Mouse (Mus musculus) midbrain, embryonic 11.5 days (tissue): ENCODE results near the gene Arfip2. TPM values are rescaled to one million over a fixed set of nuclear protein-coding genes. Genes with fewer than 3 reads are reported as not detected.
A peak's percentile ranks its signal among the peaks of the same experiment; 100 is the strongest.

Experiments
- ATAC-seq: fragments of 200-750 bp; cut with Nextera tagmentation; 2 replicates; pipeline ENCODE4 v1.8.0; 2017; ENCODE audit warnings: moderate TSS enrichment, moderate library complexity; ENCODE audit not compliant: low FRiP score
- DNase-seq: peaks from one replicate; pipeline ENCODE4 v3.0.0; 2015; ENCODE audit warnings: low spot score; ENCODE audit errors: missing footprints
- H3K27ac ChIP-seq: fragments of 300-500 bp; sonication (generic); 2 replicates; pipeline ENCODE4 v1.5.1; 2014; ENCODE audit warnings: low read depth, low read length
- H3K27me3 ChIP-seq: fragments of 300-500 bp; sonication (generic); 2 replicates; pipeline ENCODE4 v1.6.1; 2014; ENCODE audit warnings: mild to moderate bottlenecking, low read length, moderate library complexity, mixed read lengths; ENCODE audit not compliant: control insufficient read depth, insufficient read depth
- H3K36me3 ChIP-seq: fragments of 300-500 bp; sonication (generic); 2 replicates; pipeline ENCODE4 v1.6.1; 2014; ENCODE audit warnings: mild to moderate bottlenecking, low read length, moderate library complexity, mixed read lengths; ENCODE audit not compliant: control insufficient read depth, insufficient read depth
- H3K4me1 ChIP-seq: fragments of 300-500 bp; sonication (generic); 2 replicates; pipeline ENCODE4 v1.6.1; 2014; ENCODE audit warnings: low read length; ENCODE audit not compliant: control insufficient read depth, insufficient read depth
- H3K4me2 ChIP-seq: fragments of 300-500 bp; sonication (generic); 2 replicates; pipeline ENCODE4 v1.6.1; 2014; ENCODE audit warnings: mild to moderate bottlenecking, moderate library complexity
- H3K4me3 ChIP-seq: fragments of 300-500 bp; sonication (generic); 2 replicates; pipeline ENCODE4 v1.5.1; 2014; ENCODE audit warnings: low read depth, low read length
- H3K9ac ChIP-seq: fragments of 300-500 bp; sonication (generic); 2 replicates; pipeline ENCODE4 v1.6.1; 2014; ENCODE audit warnings: low read length
- H3K9me3 ChIP-seq: fragments of 300-500 bp; sonication (generic); 2 replicates; pipeline ENCODE4 v1.6.1; 2016; ENCODE audit warnings: low read length; ENCODE audit not compliant: control insufficient read depth
- WGBS: fragments of 180-500 bp; shearing (Covaris S2); extraction: QIAGEN DNeasy Blood & Tissue Kit; methylation state at CpG from one replicate; pipeline ENCODE4 v1.1.7; 2014; 5-methylcytosine and 5-hydroxymethylcytosine counted together
- polyA plus RNA-seq: library from polyadenylated mRNA; unstranded; fragments of >200 nt; fragmentation: Nextera tagmentation; extraction: Ambion mirVana; gene quantifications from 2 replicates; pipeline ENCODE4 v1.2.1, GENCODE M21; 2014

Gene Arfip2
- polyA plus RNA-seq, 1 experiment from 2014 or later, result 72.9 TPM

- peak; percentile 51 for DNase-seq
- 15% methylated on average over 7 of the region's 7 CpGs for WGBS
- no peak overlapping the region for H3K27ac ChIP-seq
- ATAC-seq, result 0 out of 2 replicates have a peak, but pooled peaks have one; percentile 38
- H3K9me3 ChIP-seq, result no peaks in the 10 kb centered on the region
- H3K36me3 ChIP-seq, result no peaks in the 10 kb centered on the region
- H3K9ac ChIP-seq, result no peak overlapping the region
- H3K4me2 ChIP-seq, result no peak overlapping the region
- H3K4me3 ChIP-seq, result no peak overlapping the region
- H3K27me3 ChIP-seq, result no peaks in the 10 kb centered on the region
- H3K4me1 ChIP-seq, result no peaks in the 10 kb centered on the region
These were observed 50.1 kb downstream of the Arfip2 start for GRCm38 (mm10) chr7:105590097-105590496.

GRCm38 (mm10) chr7:105588325-105588912, 51.8 kb downstream of the Arfip2 start:
- H3K4me3 ChIP-seq, result no peak overlapping the region
- DNase-seq (peak; percentile 44), ATAC-seq (no peak)
- H3K36me3 ChIP-seq, result no peaks in the 10 kb centered on the region
- no peaks in the 10 kb centered on the region for H3K4me1 ChIP-seq
- no peak overlapping the region for H3K27ac ChIP-seq
- no peak overlapping the region for H3K4me2 ChIP-seq
- 77% methylated on average over 9 of the region's 9 CpGs for WGBS
- H3K9ac ChIP-seq, result no peak overlapping the region
- H3K9me3 ChIP-seq, result no peaks in the 10 kb centered on the region
- H3K27me3 ChIP-seq, result no peaks in the 10 kb centered on the region

Other genes with a start within 250 kb of the Arfip2 start
- gene Fam160a2, start 240.4 kb downstream of the Arfip2 start, polyA plus RNA-seq, result 25.4 and 30.4 TPM in 2 replicates
- gene Cnga4, start 235.8 kb downstream of the Arfip2 start, polyA plus RNA-seq, result not detected in 2 replicates
- 0.14 and 0.28 TPM in 2 replicates for gene Cckbr, start 214.7 kb downstream of the Arfip2 start, polyA plus RNA-seq
- gene Cavin3, start 158.1 kb downstream of the Arfip2 start, polyA plus RNA-seq, result 24.2 and 24.9 TPM in 2 replicates
- gene Smpd1, start 86.1 kb downstream of the Arfip2 start, polyA plus RNA-seq, result 42.0 and 47.3 TPM in 2 replicates
- gene Apbb1, start 58.8 kb downstream of the Arfip2 start, polyA plus RNA-seq, result 100 and 103 TPM in 2 replicates
- gene Hpx, start 40.3 kb downstream of the Arfip2 start, polyA plus RNA-seq, result 0.11 and 0.29 TPM in 2 replicates
- gene Trim3, start 6.8 kb downstream of the Arfip2 start, polyA plus RNA-seq, result 20.3 and 23.8 TPM in 2 replicates
- gene Timm10b, start 360 bp downstream of the Arfip2 start, polyA plus RNA-seq, result 118 and 141 TPM in 2 replicates
- 10.5 and 11.9 TPM in 2 replicates for gene Gm45799, start 136 bp upstream of the Arfip2 start, polyA plus RNA-seq
- gene Dnhd1, start 10.4 kb upstream of the Arfip2 start, polyA plus RNA-seq, result 1.00 and 1.3 TPM in 2 replicates
- gene Ilk, start 96.2 kb upstream of the Arfip2 start, polyA plus RNA-seq, result 238 and 241 TPM in 2 replicates
- gene Rrp8, start 97.0 kb upstream of the Arfip2 start, polyA plus RNA-seq, result 41.2 and 45.0 TPM in 2 replicates
- gene Taf10, start 103.9 kb upstream of the Arfip2 start, polyA plus RNA-seq, result 163 and 195 TPM in 2 replicates
- gene Tpp1, start 111.8 kb upstream of the Arfip2 start, polyA plus RNA-seq, result 54.1 and 57.9 TPM in 2 replicates
- 10.7 and 12.7 TPM in 2 replicates for gene Dchs1, start 147.2 kb upstream of the Arfip2 start, polyA plus RNA-seq
- 245 and 258 TPM in 2 replicates for gene Mrpl17, start 170.7 kb upstream of the Arfip2 start, polyA plus RNA-seq